Mouse (Mus musculus): Measurements from ENCODE around the gene Cdh13.
"Not testable (repeated sequence)": the region's sequence is repeated elsewhere in the genome, so short reads cannot be mapped to it uniquely, and the experiment has no call there.

Gene Cdh13

GRCm38 (mm10) chr8:118711631-118712030, 428.1 kb downstream of the Cdh13 start:
- no peak for DNase-seq

GRCm38 (mm10) chr8:118713111-118713510, 429.6 kb downstream of the Cdh13 start:
- no peak for DNase-seq

- no peak for DNase-seq
Measured at GRCm38 (mm10) chr8:118713596-118713995, 430.1 kb downstream of the Cdh13 start.

GRCm38 (mm10) chr8:118722896-118723295, 439.4 kb downstream of the Cdh13 start:
- no peak for DNase-seq

- DNase-seq, result no peak
Measured at GRCm38 (mm10) chr8:118725651-118726050, 442.1 kb downstream of the Cdh13 start.

- peak; percentile 61 to 68 for DNase-seq
Measured at GRCm38 (mm10) chr8:118741781-118742180, 458.2 kb downstream of the Cdh13 start.

- no peak for DNase-seq
Measured at GRCm38 (mm10) chr8:118744991-118745390, 461.5 kb downstream of the Cdh13 start.

GRCm38 (mm10) chr8:118748041-118748604, 464.6 kb downstream of the Cdh13 start:
- no peak for DNase-seq

GRCm38 (mm10) chr8:118749191-118749590, 465.7 kb downstream of the Cdh13 start:
- peak; percentile 93 to 94 for DNase-seq

GRCm38 (mm10) chr8:118749786-118750185, 466.3 kb downstream of the Cdh13 start:
- DNase-seq, result no peak

- DNase-seq, result no peak
Measured at GRCm38 (mm10) chr8:118753710-118754109, 470.2 kb downstream of the Cdh13 start.

- no peak for DNase-seq
Measured at GRCm38 (mm10) chr8:118754119-118754518, 470.6 kb downstream of the Cdh13 start.

- not testable (repeated sequence) for DNase-seq
Measured at GRCm38 (mm10) chr8:118777507-118777906, 494.0 kb downstream of the Cdh13 start.

- no peak for DNase-seq
Measured at GRCm38 (mm10) chr8:118778374-118778773, 494.8 kb downstream of the Cdh13 start.

GRCm38 (mm10) chr8:118785646-118786045, 502.1 kb downstream of the Cdh13 start:
- peak; percentile 85 to 88 for DNase-seq

GRCm38 (mm10) chr8:118789649-118790048, 506.1 kb downstream of the Cdh13 start:
- no peak for DNase-seq

- DNase-seq, result no peak
Measured at GRCm38 (mm10) chr8:118794886-118795285, 511.4 kb downstream of the Cdh13 start.

GRCm38 (mm10) chr8:118796491-118796890, 513.0 kb downstream of the Cdh13 start:
- no peak for DNase-seq

GRCm38 (mm10) chr8:118797127-118797526, 513.6 kb downstream of the Cdh13 start:
- DNase-seq, result no peak

- no peak for DNase-seq
Measured at GRCm38 (mm10) chr8:118803168-118803567, 519.6 kb downstream of the Cdh13 start.

GRCm38 (mm10) chr8:118809660-118810059, 526.1 kb downstream of the Cdh13 start:
- no peak for DNase-seq

GRCm38 (mm10) chr8:118815055-118815454, 531.5 kb downstream of the Cdh13 start:
- DNase-seq, result no peak

GRCm38 (mm10) chr8:118826761-118827160, 543.2 kb downstream of the Cdh13 start:
- DNase-seq, result no peak

- DNase-seq, result no peak
Measured at GRCm38 (mm10) chr8:118827726-118828125, 544.2 kb downstream of the Cdh13 start.

GRCm38 (mm10) chr8:118830291-118830690, 546.8 kb downstream of the Cdh13 start:
- DNase-seq, result no peak
